Mouse (Mus musculus) forebrain, postnatal 0 days (tissue): ENCODE measurements around the gene Pdlim7. TPM values are rescaled to one million over a fixed set of nuclear protein-coding genes. Genes with fewer than 3 reads are reported as not detected.

Source experiments
- ATAC-seq: fragments of 200-750 bp; cut with Nextera tagmentation; 2 replicates; pipeline ENCODE4 v1.8.0; 2017; ENCODE audit warnings: mild to moderate bottlenecking, moderate library complexity
- DNase-seq: peaks from one replicate; pipeline ENCODE4 v3.0.0-alpha.2; 2015
- H3K27ac ChIP-seq: fragments of 300-500 bp; sonication (generic); 2 replicates; pipeline ENCODE4 v1.5.1; 2014; ENCODE audit warnings: low read depth, mild to moderate bottlenecking, antibody characterized with exemption, low read length, moderate library complexity, mixed read lengths
- H3K27me3 ChIP-seq: fragments of 300-500 bp; sonication (generic); 2 replicates; pipeline ENCODE4 v1.6.1; 2014; ENCODE audit warnings: mild to moderate bottlenecking, low read length, mixed read lengths; ENCODE audit not compliant: insufficient read depth
- H3K36me3 ChIP-seq: fragments of 300-500 bp; sonication (generic); 2 replicates; pipeline ENCODE4 v1.6.1; 2014; ENCODE audit warnings: mild to moderate bottlenecking, moderate library complexity; ENCODE audit not compliant: insufficient read depth
- H3K4me1 ChIP-seq: fragments of 300-500 bp; sonication (generic); 2 replicates; pipeline ENCODE4 v1.6.1; 2014; ENCODE audit warnings: antibody characterized with exemption; ENCODE audit not compliant: insufficient read depth
- H3K4me2 ChIP-seq: fragments of 300-500 bp; sonication (generic); 2 replicates; pipeline ENCODE4 v1.6.1; 2014; ENCODE audit warnings: low read depth, mild to moderate bottlenecking, moderate library complexity
- H3K4me3 ChIP-seq: fragments of 300-500 bp; sonication (generic); 2 replicates; pipeline ENCODE4 v1.5.1; 2014; ENCODE audit warnings: low read depth, low read length, mixed read lengths
- H3K9ac ChIP-seq: fragments of 300-500 bp; sonication (generic); 2 replicates; pipeline ENCODE4 v1.6.1; 2014; ENCODE audit warnings: mild to moderate bottlenecking
- H3K9me3 ChIP-seq: fragments of 300-500 bp; sonication (generic); 2 replicates; pipeline ENCODE4 v1.6.1; 2016; ENCODE audit warnings: low read length
- CTCF ChIP-seq: sonication (generic); IDR thresholded peaks from 2 replicates; pipeline ENCODE4 v1.5.1; 2016; ENCODE audit warnings: antibody characterized with exemption, control low read depth, low read depth
- WGBS: fragments of 180-500 bp; shearing (Covaris S2); extraction: QIAGEN DNeasy Blood & Tissue Kit; methylation state at CpG from one replicate; pipeline ENCODE4 v1.1.7; 2014; 5-methylcytosine and 5-hydroxymethylcytosine counted together
- polyA plus RNA-seq: library from polyadenylated mRNA; unstranded; fragments of >200 nt; fragmentation: Nextera tagmentation; extraction: Ambion mirVana; gene quantifications from 2 replicates; pipeline ENCODE4 v1.2.1, GENCODE M21; 2015
- total RNA-seq: library from RNA; depleted of rRNA; stranded (reverse); fragments of >200 nt; gene quantifications from 2 replicates; pipeline ENCODE4 v1.2.3, GENCODE M21; 2014

The Pdlim7 gene
- total and polyA plus RNA-seq, 2 experiments from 2014 or later: 26.6 to 115 TPM

- TF ChIP-seq CTCF: no peak
- H3K4me1 ChIP-seq: peaks cover 21% of the 10 kb centered on the region
- peak; percentile 85 for DNase-seq
- H3K27me3 ChIP-seq: no peaks in the 10 kb centered on the region
- H3K36me3 ChIP-seq: 0 out of 2 replicates have a peak, but pooled peaks cover 5% of the 10 kb centered on the region
- H3K4me2 ChIP-seq: peak within 1 kb of the TSS; percentile 97
- peak within 1 kb of the TSS; percentile 97 for H3K27ac ChIP-seq
- H3K9ac ChIP-seq: peak within 1 kb of the TSS; percentile 97
- H3K4me3 ChIP-seq: peak within 1 kb of the TSS; percentile 74
- ATAC-seq: peak; percentile 78
- no peaks in the 10 kb centered on the region for H3K9me3 ChIP-seq
- under 1% methylated on average over 41 of the region's 83 CpGs for WGBS
Observed at GRCm38 (mm10) chr13:55487578-55488498, 25.6 kb downstream of the Pdlim7 start, which contains the start of gene Dbn1. Gene Dbn1, minus strand, starts transcription at chr13:55488111.

DNA sequence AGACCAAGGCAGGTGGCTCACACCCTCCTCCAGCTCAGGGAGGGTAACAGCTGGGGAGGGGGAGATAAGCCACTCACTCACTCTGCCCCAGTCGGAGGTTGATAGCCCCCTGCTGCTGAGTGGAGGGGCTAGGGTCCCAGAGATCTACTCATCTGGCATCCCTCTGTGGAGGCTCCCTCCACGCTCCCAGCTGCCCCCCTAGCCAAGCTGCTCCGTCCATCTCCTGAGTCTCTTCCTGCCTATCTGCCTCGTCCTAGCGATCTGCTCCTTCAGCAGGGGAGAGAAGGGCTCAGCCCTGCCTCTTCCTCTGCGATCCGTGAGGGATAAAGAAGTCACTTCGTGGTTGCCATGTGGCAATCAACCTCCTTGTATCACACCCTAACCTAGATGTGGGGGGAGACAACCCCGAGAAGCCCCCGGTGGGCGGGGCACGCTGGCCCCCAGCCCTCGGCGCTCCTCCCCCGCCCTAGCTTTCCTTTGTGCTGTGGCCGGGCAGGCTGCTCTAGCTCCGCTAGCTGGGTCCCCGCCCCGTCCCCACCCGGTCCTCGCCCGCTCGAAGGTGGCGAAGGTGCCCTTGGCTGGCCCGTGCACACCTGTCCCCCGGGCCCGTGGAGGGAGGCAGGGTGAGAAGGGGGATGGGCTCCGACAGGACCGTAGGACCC, 26.4 kb downstream of the Pdlim7 start:
- under 1% methylated on average over 29 of the region's 29 CpGs for WGBS
- peak; percentile 75 for DNase-seq

DNA sequence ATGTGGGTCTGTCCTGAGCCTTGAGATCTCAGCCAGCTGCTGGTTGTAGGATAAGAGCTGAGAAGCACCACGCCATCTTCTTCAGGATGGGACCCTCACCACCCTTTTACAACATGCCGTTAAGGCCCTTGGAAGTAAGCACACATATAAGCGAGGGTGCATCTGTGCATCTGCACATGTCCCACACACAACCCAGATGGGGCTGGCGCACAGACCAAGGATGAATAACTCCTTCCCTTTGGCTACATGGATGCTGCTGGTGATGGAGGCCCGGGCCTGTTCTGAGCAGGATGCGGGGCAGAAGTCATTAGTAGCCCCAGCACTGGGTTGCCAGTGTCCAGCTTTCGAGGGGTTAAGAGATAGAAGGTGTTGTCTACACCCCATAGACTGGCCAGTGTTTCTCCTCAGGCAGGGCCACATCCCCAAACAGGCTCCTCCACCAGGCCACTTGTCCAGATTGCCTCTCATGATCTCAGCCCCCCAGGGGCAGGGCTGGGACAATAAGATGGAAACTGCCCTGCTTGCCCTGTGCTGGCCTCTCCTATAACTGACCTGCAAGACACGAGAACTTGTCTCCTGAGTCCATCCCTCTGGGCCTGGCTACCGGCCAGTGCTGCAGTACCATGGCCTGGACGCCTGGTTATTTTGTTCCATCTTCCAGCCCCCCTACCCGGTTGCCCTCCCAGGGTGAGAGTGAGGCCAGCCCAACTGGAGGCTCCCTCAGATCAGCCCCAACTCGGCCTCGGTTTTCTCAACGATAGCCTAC, 27.3 kb downstream of the Pdlim7 start:
- ATAC-seq (no peak), DNase-seq (no peak)
- Histone ChIP-seq H3K9me3 (no peaks in the 10 kb centered on the region), H3K36me3 (peaks cover 20% of the 10 kb centered on the region), H3K27ac (peak overlapping the region; percentile 97), H3K4me1 (peaks cover 24% of the 10 kb centered on the region), H3K9ac (peak overlapping the region; percentile 97), H3K4me3 (peak overlapping the region; percentile 74), H3K4me2 (peak overlapping the region; percentile 97), H3K27me3 (no peaks in the 10 kb centered on the region)
- no peak for TF ChIP-seq CTCF
- WGBS: 21% methylated on average over 14 of the region's 14 CpGs

More for the DNA sequence above, 26.4 kb downstream of the Pdlim7 start:
- Histone ChIP-seq H3K9ac (peak overlapping the region; percentile 97), H3K36me3 (peaks cover 12% of the 10 kb centered on the region), H3K4me1 (peaks cover 24% of the 10 kb centered on the region), H3K9me3 (no peaks in the 10 kb centered on the region), H3K4me2 (peak overlapping the region; percentile 97), H3K27me3 (no peaks in the 10 kb centered on the region), H3K27ac (peak overlapping the region; percentile 97), H3K4me3 (peak overlapping the region; percentile 74)
- peak; percentile 32 for ATAC-seq
- TF ChIP-seq CTCF: no peak

DNA sequence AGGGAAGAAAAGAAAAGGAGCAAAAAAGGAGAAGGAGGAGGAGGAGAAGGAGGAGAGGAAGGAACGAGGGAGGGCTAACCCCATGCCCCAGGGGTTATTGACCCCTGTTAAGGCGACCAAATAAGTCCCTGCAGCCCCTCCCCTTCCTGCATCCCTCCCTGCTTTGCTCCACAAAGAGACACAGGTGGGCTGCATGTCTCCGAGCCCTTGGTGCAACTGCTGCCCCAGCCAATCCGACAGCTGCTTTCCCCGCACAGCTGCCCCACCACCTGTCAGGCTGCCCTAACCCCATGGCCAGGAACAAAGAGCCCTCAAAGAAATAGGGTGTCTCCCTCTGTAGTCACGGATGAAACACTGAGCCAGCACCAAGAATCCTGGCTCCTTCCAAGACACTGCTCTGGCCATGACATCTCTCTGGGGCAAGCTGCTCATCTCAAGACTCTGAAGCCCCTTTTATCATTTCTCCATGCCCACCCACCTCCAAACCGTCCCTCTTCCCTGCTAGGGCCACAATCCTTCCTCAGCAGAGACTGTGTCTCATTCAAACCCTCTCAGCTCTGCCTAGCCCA, 28.9 kb downstream of the Pdlim7 start:
- no peaks in the 10 kb centered on the region for H3K27me3 ChIP-seq
- H3K36me3 ChIP-seq: peaks cover 36% of the 10 kb centered on the region
- H3K4me1 ChIP-seq: peaks cover 24% of the 10 kb centered on the region
- no peak for DNase-seq
- no peak for TF ChIP-seq CTCF
- H3K4me3 ChIP-seq: peak overlapping the region; percentile 74
- H3K27ac ChIP-seq: peak overlapping the region; percentile 92
- H3K4me2 ChIP-seq: peak overlapping the region; percentile 97
- no peak for ATAC-seq
- peak overlapping the region; percentile 97 for H3K9ac ChIP-seq
- WGBS: 14% methylated on average over 7 of the region's 7 CpGs
- no peaks in the 10 kb centered on the region for H3K9me3 ChIP-seq

- H3K4me2 ChIP-seq: peak overlapping the region; percentile 97
- H3K4me3 ChIP-seq: peak overlapping the region; percentile 74
- peaks cover 46% of the 10 kb centered on the region for H3K36me3 ChIP-seq
- no peaks in the 10 kb centered on the region for H3K27me3 ChIP-seq
- H3K9ac ChIP-seq: peak overlapping the region; percentile 97
- H3K4me1 ChIP-seq: peaks cover 24% of the 10 kb centered on the region
- TF ChIP-seq CTCF: no peak
- DNase-seq: peak; percentile 95
- H3K27ac ChIP-seq: peak overlapping the region; percentile 92
- H3K9me3 ChIP-seq: no peaks in the 10 kb centered on the region
- WGBS: 4% methylated on average over 15 of the region's 15 CpGs
- ATAC-seq: peak; percentile 85
Observed at GRCm38 (mm10) chr13:55483593-55483992, 29.9 kb downstream of the Pdlim7 start.

DNA sequence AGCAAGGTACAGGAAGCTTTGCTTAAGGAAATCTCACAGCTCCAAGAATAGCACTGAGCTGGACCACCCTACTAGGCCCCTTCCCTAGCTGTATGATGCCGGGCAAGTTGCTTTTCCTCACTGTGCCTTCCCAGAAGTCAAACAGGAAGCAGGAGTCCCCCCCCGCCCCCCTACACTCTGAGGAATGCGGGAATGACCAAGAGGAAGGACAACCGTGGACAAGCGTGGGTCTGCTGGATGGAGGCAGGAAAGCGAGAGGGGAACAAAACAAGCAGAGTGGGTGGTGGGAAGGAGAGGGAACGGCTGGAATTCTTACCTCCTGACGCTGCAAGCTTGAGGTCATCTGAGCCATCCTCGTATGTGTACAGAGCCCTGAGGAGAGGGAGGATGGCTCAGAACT, 30.4 kb downstream of the Pdlim7 start:
- Histone ChIP-seq H3K27me3 (no peaks in the 10 kb centered on the region), H3K27ac (peak overlapping the region; percentile 75), H3K36me3 (peaks cover 47% of the 10 kb centered on the region), H3K4me3 (peak overlapping the region; percentile 74), H3K4me2 (peak overlapping the region; percentile 97), H3K9ac (peak overlapping the region; percentile 48), H3K9me3 (no peaks in the 10 kb centered on the region), H3K4me1 (peaks cover 24% of the 10 kb centered on the region)
- no peak for DNase-seq
- no peak for ATAC-seq
- TF ChIP-seq CTCF: no peak
- 47% methylated on average over 9 of the region's 9 CpGs for WGBS
